Mouse (Mus musculus) thymus, postnatal 0 days (tissue): Measurements from ENCODE around the gene Olfr482. TPM values are rescaled to one million over a fixed set of nuclear protein-coding genes. Genes with fewer than 3 reads are reported as not detected.

Experiments
- DNase-seq: peaks from one replicate; pipeline ENCODE4 v3.0.0-alpha.2; 2015; ENCODE audit warnings: low spot score
- polyA plus RNA-seq: library from polyadenylated mRNA; unstranded; fragments of >200 nt; fragmentation: Nextera tagmentation; extraction: Ambion mirVana; gene quantifications from 2 replicates; pipeline ENCODE4 v1.2.1, GENCODE M21; 2015

Olfr482 gene
- 0.09 and 0.10 TPM in 2 replicates for polyA plus RNA-seq

GRCm38 (mm10) chr7:108097486-108097885, at the start of gene Olfr482:
Gene Olfr482, minus strand, starts transcription at chr7:108097586.
- no peak for DNase-seq

GRCm38 (mm10) chr7:108127349-108127748, 30.0 kb upstream of the Olfr482 start, which contains the start of gene Olfr484:
Gene Olfr484, minus strand, starts transcription at chr7:108127449.
- no peak for DNase-seq

GRCm38 (mm10) chr7:108121416-108121815, 24.0 kb upstream of the Olfr482 start:
- DNase-seq = no peak

GRCm38 (mm10) chr7:108120681-108121080, 23.3 kb upstream of the Olfr482 start:
- DNase-seq = no peak

GRCm38 (mm10) chr7:108100549-108100948, 3.2 kb upstream of the Olfr482 start, which contains the start of gene Olfr483:
Gene Olfr483, plus strand, starts transcription at chr7:108100849.
- DNase-seq = no peak

- no peak for DNase-seq
Observed at GRCm38 (mm10) chr7:108079555-108079954, 17.8 kb downstream of the Olfr482 start, which contains the start of gene Olfr481. Gene Olfr481, plus strand, starts transcription at chr7:108079855.

GRCm38 (mm10) chr7:108067246-108067645, 30.1 kb downstream of the Olfr482 start, which contains the start of gene Olfr480:
Gene Olfr480, minus strand, starts transcription at chr7:108067346.
- no peak for DNase-seq

GRCm38 (mm10) chr7:108050393-108050792, 47.0 kb downstream of the Olfr482 start, which contains the start of gene Olfr479:
Gene Olfr479, plus strand, starts transcription at chr7:108050693.
- no peak for DNase-seq

Other genes starting within 250 kb of the Olfr482 start
- not detected in 2 replicates for gene Olfr472, start 199.7 kb downstream of the Olfr482 start, polyA plus RNA-seq
- gene Olfr473, start 167.1 kb downstream of the Olfr482 start, polyA plus RNA-seq = not detected in 2 replicates
- not detected in 2 replicates for gene Olfr474, start 142.9 kb downstream of the Olfr482 start, polyA plus RNA-seq
- not detected in 2 replicates for gene Olfr476, start 132.8 kb downstream of the Olfr482 start, polyA plus RNA-seq
- gene Olfr477, start 110.9 kb downstream of the Olfr482 start, polyA plus RNA-seq = not detected in 2 replicates
- not detected in 2 replicates for gene Olfr478, start 63.6 kb downstream of the Olfr482 start, polyA plus RNA-seq
- gene Olfr479, start 46.9 kb downstream of the Olfr482 start, polyA plus RNA-seq = not detected in 2 replicates
- not detected in 2 replicates for gene Olfr480, start 30.2 kb downstream of the Olfr482 start, polyA plus RNA-seq
- gene Olfr481, start 17.7 kb downstream of the Olfr482 start, polyA plus RNA-seq = not detected in 2 replicates
- not detected in 2 replicates for gene Olfr483, start 3.3 kb upstream of the Olfr482 start, polyA plus RNA-seq
- not detected in 2 replicates for gene Olfr484, start 29.9 kb upstream of the Olfr482 start, polyA plus RNA-seq
- gene Olfr485, start 62.3 kb upstream of the Olfr482 start, polyA plus RNA-seq = not detected in 2 replicates
- not detected in 2 replicates for gene Olfr486, start 75.2 kb upstream of the Olfr482 start, polyA plus RNA-seq
- gene Olfr487, start 117.0 kb upstream of the Olfr482 start, polyA plus RNA-seq = not detected in 2 replicates
- not detected in 2 replicates for gene Olfr488, start 160.8 kb upstream of the Olfr482 start, polyA plus RNA-seq
- not detected in 2 replicates for gene Olfr490, start 191.3 kb upstream of the Olfr482 start, polyA plus RNA-seq
- not detected in 2 replicates for gene Olfr491, start 215.9 kb upstream of the Olfr482 start, polyA plus RNA-seq
- gene Olfr492, start 226.1 kb upstream of the Olfr482 start, polyA plus RNA-seq = not detected in 2 replicates
- not detected in 2 replicates for gene Olfr493, start 249.4 kb upstream of the Olfr482 start, polyA plus RNA-seq